Mouse (Mus musculus) G1E-ER4 (cell line): ENCODE measurements around the gene Ttc30b. TPM values are rescaled to one million over a fixed set of nuclear protein-coding genes. Genes with fewer than 3 reads are reported as not detected.
"Not testable (repeated sequence)": the region's sequence is repeated elsewhere in the genome, so short reads cannot be mapped to it uniquely, and the experiment has no call there.

Source experiments
- GATA1 ChIP-seq: IDR thresholded peaks from one replicate; pipeline ENCODE4 v1.8.0; 2012; ENCODE audit warnings: low read length, inconsistent platforms
- polyA plus RNA-seq: library from polyadenylated mRNA; stranded (reverse); fragments of >175 nt; gene quantifications from 2 replicates; pipeline ENCODE4 v1.2.3, GENCODE M21; 2012

Gene Ttc30b
- 0.58 and 0.72 TPM in 2 replicates for polyA plus RNA-seq

- no peak for TF ChIP-seq GATA1
These were observed at the start of gene Ttc30b for GRCm38 (mm10) chr2:75938117-75939063. TSS of gene Ttc30b (minus strand) at chr2:75938585.

- no peak for TF ChIP-seq GATA1
These were observed 49.4 kb upstream of the Ttc30b start for GRCm38 (mm10) chr2:75987739-75988138.

GRCm38 (mm10) chr2:75985124-75985523, 46.7 kb upstream of the Ttc30b start:
- no peak for TF ChIP-seq GATA1

DNA sequence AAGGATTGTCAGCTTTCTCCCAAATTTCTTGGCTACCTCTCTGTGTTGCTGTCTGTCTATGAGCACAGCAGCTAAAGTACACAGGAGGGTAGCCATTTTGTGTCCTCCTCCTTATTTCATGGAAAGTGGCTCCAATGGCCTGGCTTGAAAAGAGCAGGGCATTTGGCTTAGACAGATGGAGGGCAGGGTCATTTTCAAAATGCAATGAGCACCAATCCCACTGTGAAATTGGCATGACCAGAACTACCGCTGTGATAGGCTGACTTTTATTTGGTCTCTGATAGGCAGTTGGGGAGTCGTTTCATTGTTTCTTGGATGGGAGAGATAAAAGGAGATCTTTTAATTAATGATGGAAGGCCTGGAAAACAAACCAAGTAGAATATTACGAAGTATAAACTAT, 45.5 kb upstream of the Ttc30b start:
- no peak for TF ChIP-seq GATA1

DNA sequence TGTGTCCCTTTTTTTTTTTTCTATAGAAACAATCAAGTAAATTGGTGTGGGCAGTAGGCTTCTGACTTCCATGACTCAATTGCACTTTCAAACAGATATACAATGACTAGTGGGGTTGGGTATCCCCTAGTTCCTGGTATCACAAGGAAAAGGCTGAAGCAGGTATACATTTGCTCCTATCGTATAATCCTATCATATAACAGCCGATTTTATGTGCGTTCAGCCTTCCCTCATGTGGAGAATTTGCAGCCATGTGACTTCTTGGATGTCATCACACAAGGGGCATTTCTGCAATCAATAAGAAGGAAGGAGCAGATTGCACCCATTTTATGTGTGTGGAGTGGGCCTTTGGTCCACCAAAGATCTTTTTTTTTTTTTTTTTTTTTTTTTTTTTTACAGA, 44.7 kb upstream of the Ttc30b start:
- TF ChIP-seq GATA1, result no peak

GRCm38 (mm10) chr2:75982626-75983025, 44.2 kb upstream of the Ttc30b start:
- no peak for TF ChIP-seq GATA1

- not testable (repeated sequence) for TF ChIP-seq GATA1
These were observed 43.2 kb upstream of the Ttc30b start, which contains the start of gene Ttc30a1 for GRCm38 (mm10) chr2:75981440-75982081. TSS of gene Ttc30a1 (minus strand) at chr2:75981967.

- TF ChIP-seq GATA1, result not testable (repeated sequence)
These were observed 39.5 kb upstream of the Ttc30b start, which contains the start of gene Ttc30a2 for GRCm38 (mm10) chr2:75977752-75978368. TSS of gene Ttc30a2 (minus strand) at chr2:75978170.

DNA sequence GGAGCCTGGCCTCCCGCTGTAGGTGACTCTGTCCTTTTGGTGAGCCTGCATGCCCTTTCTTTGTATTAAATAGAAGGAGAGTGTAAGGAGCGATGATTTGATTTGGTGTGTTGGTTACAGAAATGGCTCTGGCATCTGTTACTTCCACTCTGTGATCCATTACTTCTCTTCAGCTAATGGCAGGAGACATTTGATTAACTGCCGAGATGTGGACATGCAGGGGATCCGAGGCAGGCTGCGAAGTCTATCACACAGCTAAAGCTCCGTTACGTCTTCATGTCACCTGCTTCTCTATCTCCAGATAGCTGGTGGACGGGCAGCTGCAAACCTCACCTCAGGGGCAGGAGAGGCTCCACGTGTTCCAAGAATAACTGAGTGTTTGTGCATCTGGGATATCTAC, 35.7 kb upstream of the Ttc30b start:
- TF ChIP-seq GATA1, result no peak

- TF ChIP-seq GATA1, result no peak
These were observed 26.6 kb upstream of the Ttc30b start for GRCm38 (mm10) chr2:75964972-75965371.

GRCm38 (mm10) chr2:75964512-75964911, 26.1 kb upstream of the Ttc30b start:
- TF ChIP-seq GATA1, result no peak

GRCm38 (mm10) chr2:75964051-75964450, 25.7 kb upstream of the Ttc30b start:
- TF ChIP-seq GATA1, result no peak

DNA sequence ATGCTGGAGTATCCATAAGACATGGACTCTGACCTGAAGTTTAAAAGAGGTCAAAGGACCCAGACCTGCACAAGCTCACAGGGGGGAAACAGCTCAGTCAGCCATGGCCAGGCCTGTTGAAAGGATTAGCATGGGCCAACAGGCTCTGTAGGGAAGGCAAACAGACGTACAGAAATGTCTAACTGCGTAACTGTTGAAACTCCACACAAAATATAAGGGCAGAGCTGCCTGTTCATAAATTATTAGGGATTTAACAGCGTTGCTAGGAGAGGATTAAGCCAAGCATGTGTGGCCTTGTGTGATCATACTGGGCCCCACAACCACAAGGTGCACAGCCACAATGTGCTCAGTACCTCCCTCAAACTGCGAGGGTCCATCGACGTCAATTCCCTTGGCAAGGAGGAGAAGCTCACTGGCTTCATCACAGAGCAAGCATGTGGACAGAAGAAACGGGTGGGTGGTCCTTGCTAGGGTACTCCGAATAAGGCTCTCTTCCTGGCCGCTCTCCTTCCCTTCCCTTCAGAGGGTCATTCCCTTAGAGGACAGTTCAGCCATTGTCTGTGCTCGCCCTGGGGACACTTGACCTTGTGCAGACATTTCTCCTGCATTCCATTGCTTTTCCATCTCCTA, 24.9 kb upstream of the Ttc30b start:
- TF ChIP-seq GATA1, result no peak

DNA sequence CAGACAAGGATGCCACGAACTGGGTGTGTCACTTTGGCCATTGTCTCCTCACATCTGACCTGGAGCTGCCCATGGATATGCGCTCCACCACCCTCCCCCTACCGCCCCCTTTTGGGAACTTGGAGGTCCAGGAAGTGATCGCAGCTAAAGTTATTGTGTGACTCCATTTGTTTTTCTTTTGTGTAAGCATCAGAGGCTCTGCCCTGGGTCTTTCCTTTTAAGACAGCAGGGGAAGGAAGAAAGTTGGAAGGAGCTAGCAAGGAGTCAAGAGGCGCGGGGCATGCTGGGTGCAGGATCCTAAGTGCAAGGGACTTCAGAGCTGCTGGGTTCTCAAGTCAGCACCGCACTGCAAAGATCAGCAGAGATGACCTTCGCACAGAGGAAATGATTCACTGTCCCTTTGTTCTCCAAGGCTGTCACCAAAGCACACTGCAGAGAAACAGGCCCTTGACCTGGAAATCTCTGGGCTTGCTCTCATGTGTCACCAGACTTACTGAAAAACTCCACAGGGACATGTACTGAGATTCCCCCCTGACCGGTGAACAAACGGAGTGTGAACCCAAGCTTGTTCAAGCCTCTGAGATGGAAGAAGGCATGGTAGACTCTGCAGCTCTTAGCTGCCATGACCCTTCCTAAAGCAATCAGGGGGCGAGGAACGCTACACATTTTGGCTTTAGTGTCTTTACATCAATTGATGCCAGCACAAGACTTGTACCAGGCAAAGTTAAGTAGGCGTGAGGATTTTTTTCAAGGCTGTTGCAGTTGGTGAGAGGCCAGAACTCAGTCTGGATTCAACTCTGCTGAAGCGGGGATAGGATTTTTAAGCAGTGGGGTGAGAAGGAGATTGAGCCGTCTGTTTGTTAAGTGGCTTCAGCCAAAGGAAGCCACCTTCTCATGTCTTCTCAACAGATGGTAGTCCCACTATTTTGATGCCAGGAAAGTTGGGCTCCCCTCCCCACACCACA, 22.3 kb upstream of the Ttc30b start:
- TF ChIP-seq GATA1, result no peak
